Mouse (Mus musculus): ENCODE results near the gene Lmntd1. TPM values are rescaled to one million over a fixed set of nuclear protein-coding genes. Genes with fewer than 3 reads are reported as not detected.

Lmntd1 gene
- polyA plus RNA-seq, 1 experiment from 2014 or later, result 0.75 TPM

DNA sequence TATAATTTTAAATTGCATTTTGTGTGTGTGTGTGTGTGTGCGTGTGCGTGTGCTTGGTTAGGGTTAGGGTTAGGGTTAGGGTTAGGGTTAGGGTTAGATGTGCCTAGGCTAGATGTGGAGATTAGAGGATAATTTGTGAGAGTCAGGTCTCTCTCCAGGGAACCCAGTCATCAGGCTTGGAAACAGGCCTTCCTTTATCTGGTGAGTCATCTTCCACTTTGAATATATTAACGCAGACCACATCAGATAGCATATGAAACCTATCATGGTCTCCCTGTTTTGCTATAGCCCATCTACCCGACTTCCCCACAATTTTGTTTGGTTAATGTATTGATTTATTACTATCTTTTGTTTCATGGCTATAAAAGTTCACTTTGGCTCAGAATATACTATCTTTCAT lies 242.5 kb downstream of the Lmntd1 start:
- Histone ChIP-seq H3K9me3 (ENCODE audit: control insufficient read depth, low read length) (no peaks in the 10 kb centered on the region), H3K27ac (ENCODE audit: low read length) (no peak overlapping the region), H3K4me1 (ENCODE audit: control insufficient read depth, insufficient read depth, low read length) (0 out of 2 replicates have a peak, but pooled peaks cover 3% of the 10 kb centered on the region), H3K4me3 (ENCODE audit: low read length) (no peak overlapping the region), H3K36me3 (ENCODE audit: control insufficient read depth, insufficient read depth, low read length) (no peaks in the 10 kb centered on the region), H3K27me3 (replicated peaks; ENCODE audit: control insufficient read depth, insufficient read depth, low read length) (no peaks in the 10 kb centered on the region), H3K9ac (ENCODE audit: low read depth, low read length) (no peak overlapping the region), H3K4me2 (ENCODE audit: low read depth, low read length) (no peak overlapping the region)
- 63% methylated on average over 4 of the region's 4 CpGs for WGBS
- ATAC-seq, result 0 out of 2 replicates have a peak, but pooled peaks have one; percentile 48

DNA sequence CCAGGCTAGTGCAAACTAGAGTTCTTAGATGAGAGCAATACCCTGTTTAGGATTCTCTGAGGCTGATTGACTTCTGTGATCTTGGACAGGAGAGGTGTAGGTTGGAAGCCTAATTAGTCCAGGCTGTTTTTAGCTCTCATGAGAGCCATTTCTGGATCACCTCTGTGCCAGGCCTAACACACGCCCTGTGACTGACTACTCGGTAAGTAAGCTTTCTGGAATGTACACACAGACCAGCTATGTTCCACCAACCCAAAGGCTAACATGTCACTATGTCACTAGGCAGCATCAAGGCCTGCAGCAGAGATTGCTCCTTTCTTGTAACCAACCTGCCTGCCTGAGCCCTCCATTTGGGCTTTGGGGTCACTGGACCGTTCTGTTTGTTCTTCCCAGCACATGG lies 243.8 kb downstream of the Lmntd1 start:
- Histone ChIP-seq H3K9ac (ENCODE audit: low read depth, low read length) (no peak overlapping the region), H3K4me1 (ENCODE audit: control insufficient read depth, insufficient read depth, low read length) (0 out of 2 replicates have a peak, but pooled peaks cover 3% of the 10 kb centered on the region), H3K4me3 (ENCODE audit: low read length) (no peak overlapping the region), H3K36me3 (ENCODE audit: control insufficient read depth, insufficient read depth, low read length) (no peaks in the 10 kb centered on the region), H3K4me2 (ENCODE audit: low read depth, low read length) (no peak overlapping the region), H3K27me3 (replicated peaks; ENCODE audit: control insufficient read depth, insufficient read depth, low read length) (no peaks in the 10 kb centered on the region), H3K9me3 (ENCODE audit: control insufficient read depth, low read length) (no peaks in the 10 kb centered on the region), H3K27ac (ENCODE audit: low read length) (no peak overlapping the region)
- 75% methylated on average over 3 of the region's 3 CpGs for WGBS
- no peak for ATAC-seq

DNA sequence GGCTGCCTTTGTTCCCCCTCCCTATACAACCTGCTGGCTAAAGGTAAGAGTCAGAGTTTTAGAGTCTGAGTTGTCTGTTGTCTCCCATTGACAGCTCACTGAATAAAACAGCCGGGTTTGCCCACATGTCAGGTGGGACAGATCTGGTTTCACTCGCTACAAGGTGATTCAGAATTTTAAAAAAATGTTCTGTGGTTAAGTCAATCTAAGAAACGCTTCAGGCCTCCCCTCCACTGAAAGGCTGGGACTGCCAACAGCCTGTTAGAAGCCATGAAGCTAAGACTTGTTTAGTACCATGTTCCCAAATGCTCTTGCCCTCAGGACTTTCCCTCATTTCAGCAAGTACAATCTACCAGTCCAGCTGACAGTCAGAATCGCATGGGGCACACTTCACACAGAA lies 244.8 kb downstream of the Lmntd1 start:
- WGBS, result 53% methylated on average over 4 of the region's 4 CpGs

DNA sequence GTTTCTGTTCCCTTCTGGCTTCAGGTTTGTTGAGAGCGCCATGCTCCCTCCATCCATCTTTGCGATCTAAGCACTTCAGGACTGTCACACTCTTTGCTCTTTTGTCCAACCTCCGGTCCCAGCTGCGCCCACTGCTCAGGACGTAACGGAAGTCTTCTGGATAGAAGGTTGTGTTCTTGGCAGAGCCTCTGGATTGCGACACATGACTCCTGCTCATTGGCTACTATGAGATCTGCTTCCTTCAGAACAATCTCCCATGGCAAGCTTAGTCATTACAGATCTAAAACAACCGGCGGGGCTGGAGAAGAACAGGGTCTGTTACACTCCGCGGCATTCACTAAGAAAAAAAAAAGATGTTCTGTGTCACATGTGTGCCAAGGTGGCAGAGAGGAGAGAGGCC lies 247.6 kb downstream of the Lmntd1 start:
- Histone ChIP-seq H3K4me1 (ENCODE audit: control insufficient read depth, insufficient read depth, low read length) (no peaks in the 10 kb centered on the region), H3K9me3 (ENCODE audit: control insufficient read depth, low read length) (no peaks in the 10 kb centered on the region), H3K36me3 (ENCODE audit: control insufficient read depth, insufficient read depth, low read length) (no peaks in the 10 kb centered on the region), H3K27ac (ENCODE audit: low read length) (no peak overlapping the region), H3K9ac (ENCODE audit: low read depth, low read length) (no peak overlapping the region), H3K27me3 (replicated peaks; ENCODE audit: control insufficient read depth, insufficient read depth, low read length) (no peaks in the 10 kb centered on the region), H3K4me2 (ENCODE audit: low read depth, low read length) (no peak overlapping the region), H3K4me3 (ENCODE audit: low read length) (no peak overlapping the region)
- no peak for ATAC-seq
- WGBS, result 92% methylated on average over 11 of the region's 11 CpGs

More for the DNA sequence above, 244.8 kb downstream of the Lmntd1 start:
- ATAC-seq, result no peak
- H3K9me3 ChIP-seq (ENCODE audit: control insufficient read depth, low read length), result no peaks in the 10 kb centered on the region
- no peaks in the 10 kb centered on the region for H3K27me3 ChIP-seq (replicated peaks; ENCODE audit: control insufficient read depth, insufficient read depth, low read length)
- H3K4me3 ChIP-seq (ENCODE audit: low read length), result no peak overlapping the region
- H3K27ac ChIP-seq (ENCODE audit: low read length), result no peak overlapping the region
- no peak overlapping the region for H3K4me2 ChIP-seq (ENCODE audit: low read depth, low read length)
- no peak overlapping the region for H3K9ac ChIP-seq (ENCODE audit: low read depth, low read length)
- H3K36me3 ChIP-seq (ENCODE audit: control insufficient read depth, insufficient read depth, low read length), result no peaks in the 10 kb centered on the region
- 0 out of 2 replicates have a peak, but pooled peaks cover 3% of the 10 kb centered on the region for H3K4me1 ChIP-seq (ENCODE audit: control insufficient read depth, insufficient read depth, low read length)

DNA sequence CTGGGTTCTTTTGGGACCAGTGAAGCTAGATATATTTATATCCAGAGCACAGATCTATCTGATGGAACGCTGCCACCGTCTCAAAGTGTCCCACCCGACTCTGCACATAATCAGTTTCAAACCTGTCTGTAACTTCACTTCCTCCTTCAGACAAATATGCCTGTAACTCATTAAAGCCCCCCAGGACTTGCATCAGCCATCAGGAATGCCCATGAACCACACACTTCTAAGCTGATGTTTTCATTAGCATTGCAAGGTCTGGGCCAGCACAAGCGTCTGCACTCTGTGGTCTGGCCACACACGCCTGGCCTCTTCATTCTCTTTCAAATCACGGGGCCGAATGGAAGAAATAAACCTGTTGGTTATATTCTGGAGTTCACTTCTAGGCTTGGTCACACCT lies 250.4 kb downstream of the Lmntd1 start:
- H3K36me3 ChIP-seq (ENCODE audit: control insufficient read depth, insufficient read depth, low read length), result no peaks in the 10 kb centered on the region
- no peak overlapping the region for H3K4me2 ChIP-seq (ENCODE audit: low read depth, low read length)
- H3K4me1 ChIP-seq (ENCODE audit: control insufficient read depth, insufficient read depth, low read length), result peaks cover 5% of the 10 kb centered on the region; the same call in 1 of the 2 replicates
- no peak overlapping the region for H3K9ac ChIP-seq (ENCODE audit: low read depth, low read length)
- no peak overlapping the region for H3K4me3 ChIP-seq (ENCODE audit: low read length)
- no peaks in the 10 kb centered on the region for H3K9me3 ChIP-seq (ENCODE audit: control insufficient read depth, low read length)
- H3K27ac ChIP-seq (ENCODE audit: low read length), result no peak overlapping the region
- ATAC-seq, result no peak
- H3K27me3 ChIP-seq (replicated peaks; ENCODE audit: control insufficient read depth, insufficient read depth, low read length), result no peaks in the 10 kb centered on the region
- WGBS, result 74% methylated on average over 7 of the region's 7 CpGs

DNA sequence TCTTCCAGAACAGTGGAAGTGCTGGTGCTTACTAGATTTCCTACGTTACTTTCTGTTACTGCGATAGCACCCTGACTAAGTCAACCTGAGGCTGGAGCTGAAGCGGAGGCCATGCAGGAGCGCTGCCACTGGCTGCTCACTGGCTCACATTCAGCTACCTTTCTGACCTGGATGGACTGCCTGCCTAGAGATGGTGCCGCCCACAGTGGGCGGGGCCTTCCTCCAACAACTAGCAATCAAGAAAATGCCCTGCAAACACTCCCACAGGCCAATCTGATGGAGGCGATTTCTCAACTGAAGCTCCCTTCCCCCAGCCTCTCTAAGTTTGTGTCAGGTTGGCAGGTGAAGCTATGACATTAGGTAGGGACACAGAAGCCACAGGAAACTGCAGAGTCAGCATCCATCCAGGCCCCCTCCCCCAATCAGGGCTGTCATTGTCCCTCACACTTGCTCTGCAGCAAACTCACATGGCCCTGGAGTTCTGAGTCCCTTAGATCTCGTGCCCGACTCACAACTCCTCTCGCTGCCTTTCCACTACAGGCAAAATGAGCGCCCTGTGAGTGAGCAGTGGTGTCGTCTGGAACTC lies 252.9 kb downstream of the Lmntd1 start:
- H3K4me2 ChIP-seq (ENCODE audit: low read depth, low read length), result no peak overlapping the region
- H3K9me3 ChIP-seq (ENCODE audit: control insufficient read depth, low read length), result no peaks in the 10 kb centered on the region
- ATAC-seq, result peak; percentile 85
- no peaks in the 10 kb centered on the region for H3K36me3 ChIP-seq (ENCODE audit: control insufficient read depth, insufficient read depth, low read length)
- no peak overlapping the region for H3K4me3 ChIP-seq (ENCODE audit: low read length)
- no peaks in the 10 kb centered on the region for H3K27me3 ChIP-seq (replicated peaks; ENCODE audit: control insufficient read depth, insufficient read depth, low read length)
- H3K4me1 ChIP-seq (ENCODE audit: control insufficient read depth, insufficient read depth, low read length), result peaks cover 5% of the 10 kb centered on the region; the same call in 1 of the 2 replicates
- 60% methylated on average over 12 of the region's 12 CpGs for WGBS
- H3K9ac ChIP-seq (ENCODE audit: low read depth, low read length), result no peak overlapping the region
- H3K27ac ChIP-seq (ENCODE audit: low read length), result no peak overlapping the region

DNA sequence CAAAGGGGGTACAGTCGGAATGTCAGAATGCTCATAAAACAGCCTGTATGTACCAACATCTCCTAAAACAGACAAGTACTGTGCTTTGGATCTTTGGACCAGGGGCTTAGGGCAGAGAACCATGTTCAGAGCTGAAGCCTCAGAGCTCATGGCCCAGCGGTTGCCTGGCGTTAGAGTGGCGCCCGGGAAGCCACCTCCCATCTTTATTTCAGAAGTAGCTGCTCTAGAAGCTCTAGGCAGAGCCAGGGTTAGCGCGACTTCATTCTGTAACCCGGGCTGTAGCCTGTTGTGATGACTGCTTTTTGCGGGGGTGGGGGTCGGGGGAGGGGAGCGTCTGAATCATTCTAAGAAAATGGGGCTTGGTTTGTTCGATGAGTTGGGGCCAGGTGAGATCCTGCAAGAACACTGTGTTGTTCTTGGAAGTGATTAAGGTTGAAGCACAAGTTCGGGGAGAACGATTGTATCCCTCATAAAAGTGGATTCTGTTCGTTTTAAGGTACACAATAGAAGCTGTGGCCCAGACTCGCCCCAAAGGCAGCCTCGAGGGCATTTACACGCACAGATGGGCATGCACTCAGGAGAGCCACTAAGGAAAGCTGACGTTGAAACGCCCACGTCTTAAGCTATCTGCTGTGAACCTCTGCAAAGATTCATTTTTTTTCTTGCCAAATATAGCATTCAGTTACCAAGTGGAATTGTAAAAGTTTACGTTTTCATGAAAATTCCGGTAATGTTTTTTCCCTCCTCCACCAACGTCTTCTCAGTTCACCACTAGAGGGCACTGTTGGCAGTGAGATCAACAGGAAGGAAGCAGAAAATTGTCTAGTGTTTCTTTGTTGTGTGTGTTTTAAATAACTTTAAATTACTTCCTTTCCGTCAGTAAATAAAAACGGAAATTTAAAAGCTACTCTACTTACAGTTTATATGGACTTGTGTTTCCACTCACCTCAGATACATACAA lies 254.4 kb downstream of the Lmntd1 start:
- Histone ChIP-seq H3K4me2 (ENCODE audit: low read depth, low read length) (no peak overlapping the region), H3K27ac (ENCODE audit: low read length) (no peak overlapping the region), H3K9me3 (ENCODE audit: control insufficient read depth, low read length) (no peaks in the 10 kb centered on the region), H3K36me3 (ENCODE audit: control insufficient read depth, insufficient read depth, low read length) (no peaks in the 10 kb centered on the region), H3K27me3 (replicated peaks; ENCODE audit: control insufficient read depth, insufficient read depth, low read length) (no peaks in the 10 kb centered on the region), H3K4me1 (ENCODE audit: control insufficient read depth, insufficient read depth, low read length) (peaks cover 5% of the 10 kb centered on the region; the same call in 1 of the 2 replicates), H3K4me3 (ENCODE audit: low read length) (no peak overlapping the region), H3K9ac (ENCODE audit: low read depth, low read length) (no peak overlapping the region)
- 44% methylated on average over 26 of the region's 26 CpGs for WGBS
- ATAC-seq, result 0 out of 2 replicates have a peak, but pooled peaks have one; percentile 37

DNA sequence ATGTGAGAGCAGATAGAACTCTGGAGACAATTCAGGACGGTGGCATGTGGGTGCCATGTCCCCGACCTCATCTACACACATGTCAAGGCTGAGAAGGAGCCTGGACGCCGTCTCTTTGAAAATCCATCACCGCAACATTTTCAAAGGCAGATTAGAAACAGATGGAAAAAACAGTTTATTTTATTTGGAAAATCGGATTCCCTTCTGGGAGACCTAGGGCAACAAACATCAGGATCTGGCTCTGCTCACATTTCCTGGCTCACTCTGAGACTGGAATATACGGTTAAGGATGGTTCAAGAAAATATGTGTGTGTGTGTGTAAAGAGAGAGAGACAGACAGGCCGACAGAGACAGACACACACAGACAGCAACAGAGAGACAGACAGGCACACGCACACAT lies 256.1 kb downstream of the Lmntd1 start:
- 58% methylated on average over 9 of the region's 9 CpGs for WGBS
- no peaks in the 10 kb centered on the region for H3K27me3 ChIP-seq (replicated peaks; ENCODE audit: control insufficient read depth, insufficient read depth, low read length)
- ATAC-seq, result no peak

DNA sequence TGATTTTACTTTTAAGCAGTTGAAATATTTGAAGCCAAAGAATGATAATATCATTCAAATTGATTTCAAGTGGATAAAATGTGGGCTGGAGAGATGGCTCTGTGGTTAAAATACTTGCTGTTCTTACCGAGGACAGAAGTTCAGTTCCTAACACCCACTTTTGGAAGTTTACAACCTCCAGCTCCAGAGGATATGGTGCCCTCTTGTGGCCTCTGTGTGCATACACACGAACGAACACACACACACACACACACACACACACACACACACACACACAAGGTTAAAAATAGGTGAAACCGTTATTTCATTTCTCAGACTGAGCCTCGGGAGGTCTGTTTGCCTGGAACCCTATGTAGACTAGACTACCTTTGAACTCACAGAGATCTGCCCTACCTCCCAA lies 260.3 kb downstream of the Lmntd1 start:
- Histone ChIP-seq H3K4me3 (ENCODE audit: low read length) (no peak overlapping the region), H3K27me3 (replicated peaks; ENCODE audit: control insufficient read depth, insufficient read depth, low read length) (no peaks in the 10 kb centered on the region), H3K27ac (ENCODE audit: low read length) (no peak overlapping the region), H3K9me3 (ENCODE audit: control insufficient read depth, low read length) (no peaks in the 10 kb centered on the region), H3K36me3 (ENCODE audit: control insufficient read depth, insufficient read depth, low read length) (no peaks in the 10 kb centered on the region), H3K4me2 (ENCODE audit: low read depth, low read length) (no peak overlapping the region), H3K4me1 (ENCODE audit: control insufficient read depth, insufficient read depth, low read length) (peaks cover 16% of the 10 kb centered on the region), H3K9ac (ENCODE audit: low read depth, low read length) (no peak overlapping the region)
- no peak for ATAC-seq
- whole genome bisulfite sequencing, result 89% methylated on average over 5 of the region's 5 CpGs

More for the DNA sequence above, 256.1 kb downstream of the Lmntd1 start:
- H3K9me3 ChIP-seq (ENCODE audit: control insufficient read depth, low read length), result no peaks in the 10 kb centered on the region
- no peak overlapping the region for H3K4me2 ChIP-seq (ENCODE audit: low read depth, low read length)
- peaks cover 5% of the 10 kb centered on the region; the same call in 1 of the 2 replicates for H3K4me1 ChIP-seq (ENCODE audit: control insufficient read depth, insufficient read depth, low read length)
- no peak overlapping the region for H3K9ac ChIP-seq (ENCODE audit: low read depth, low read length)
- no peaks in the 10 kb centered on the region for H3K36me3 ChIP-seq (ENCODE audit: control insufficient read depth, insufficient read depth, low read length)
- no peak overlapping the region for H3K4me3 ChIP-seq (ENCODE audit: low read length)
- no peak overlapping the region for H3K27ac ChIP-seq (ENCODE audit: low read length)

Measured in intestine, embryonic 16.5 days (tissue).